Mouse (Mus musculus) right cerebral cortex, postnatal 25 days (tissue): ENCODE data around the gene Fam92a.
"Not testable (repeated sequence)": the region's sequence is repeated elsewhere in the genome, so short reads cannot be mapped to it uniquely, and the experiment has no call there.

Source experiments
- DNase-seq: peaks from one replicate; pipeline ENCODE4 v3.0.0; 2022

Gene Fam92a

DNA sequence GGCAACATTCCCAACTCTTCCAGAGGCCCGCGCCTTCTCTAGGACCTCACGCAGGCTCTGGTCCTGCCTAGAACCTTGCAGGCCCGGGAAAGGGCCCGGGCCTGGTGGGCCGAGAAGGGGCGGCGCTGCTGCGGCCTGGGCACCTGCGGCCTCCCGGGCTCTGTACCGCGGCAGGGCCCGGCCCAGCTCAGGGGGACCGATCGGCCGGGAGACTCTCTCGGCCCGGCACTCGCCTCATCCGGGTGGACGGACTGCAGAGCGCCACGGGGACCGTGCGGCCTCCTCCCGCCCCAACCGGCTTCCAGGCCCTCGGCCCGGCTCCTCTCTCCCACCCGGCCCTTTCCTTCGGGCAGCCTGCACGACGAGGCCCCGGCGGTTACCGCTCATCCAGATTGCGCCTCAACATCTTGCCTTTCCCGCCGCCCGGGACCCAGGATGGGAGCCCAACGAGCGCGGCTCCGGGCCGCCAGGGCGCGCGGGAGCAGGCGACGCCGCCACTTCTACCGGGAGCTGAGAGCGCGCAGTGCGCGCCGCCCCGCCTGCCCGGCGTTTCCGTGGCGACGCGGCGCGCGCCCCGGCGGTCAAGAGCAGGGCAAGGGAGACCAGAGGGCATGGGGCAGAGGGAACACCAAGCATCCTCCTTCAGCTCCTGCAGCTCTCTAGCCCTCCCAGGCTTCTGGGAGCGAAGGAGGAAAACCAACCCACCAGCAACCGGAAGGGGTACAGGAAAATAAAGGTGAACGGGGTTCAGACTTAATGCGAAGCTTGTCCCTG, at the start of gene Fam92a:
Gene Fam92a (minus strand): TSS at position 698 of the 774 bp plus-strand sequence.
- DNase-seq: peak; percentile 80

DNA sequence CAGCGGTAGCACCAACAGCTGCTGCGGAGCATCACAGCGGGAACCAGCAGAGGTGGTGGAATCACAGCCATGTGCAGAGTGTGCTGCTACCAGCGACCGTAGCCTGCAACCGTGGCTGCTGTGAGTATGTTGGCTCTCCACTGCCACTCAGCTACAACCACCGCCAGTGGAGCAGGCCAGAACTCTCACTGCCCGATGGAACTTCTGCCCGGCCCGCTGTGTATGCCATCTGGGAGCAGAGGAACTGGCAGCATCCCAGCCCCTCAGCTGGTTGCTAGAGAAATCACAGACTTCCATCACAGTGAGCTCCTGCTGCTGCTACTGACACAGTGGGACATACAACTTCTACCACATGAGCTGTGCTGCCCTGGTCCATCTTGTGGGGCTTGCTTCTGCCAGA, 7.2 kb upstream of the Fam92a start:
- DNase-seq: peak; percentile 28

DNA sequence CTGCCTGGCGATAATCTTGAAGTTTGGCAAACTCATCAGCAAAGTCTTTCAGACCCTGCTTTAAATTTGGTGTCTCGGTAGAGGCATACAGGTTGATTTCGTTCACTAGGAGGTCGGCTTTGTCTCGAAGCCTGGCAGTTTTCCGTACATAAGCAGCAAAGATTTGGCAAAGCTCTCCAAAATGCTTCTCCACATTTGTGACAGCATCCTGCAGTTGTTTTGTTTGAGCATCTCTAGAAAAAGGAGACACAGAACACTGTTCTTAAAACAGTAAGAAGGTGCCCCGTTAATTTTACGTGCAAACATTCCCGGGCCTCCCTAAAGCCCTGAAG, 863 bp downstream of the Fam92a start:
- DNase-seq: peak; percentile 5

GRCm38 (mm10) chr4:12147660-12148059, 24.2 kb downstream of the Fam92a start:
- no peak for DNase-seq

DNA sequence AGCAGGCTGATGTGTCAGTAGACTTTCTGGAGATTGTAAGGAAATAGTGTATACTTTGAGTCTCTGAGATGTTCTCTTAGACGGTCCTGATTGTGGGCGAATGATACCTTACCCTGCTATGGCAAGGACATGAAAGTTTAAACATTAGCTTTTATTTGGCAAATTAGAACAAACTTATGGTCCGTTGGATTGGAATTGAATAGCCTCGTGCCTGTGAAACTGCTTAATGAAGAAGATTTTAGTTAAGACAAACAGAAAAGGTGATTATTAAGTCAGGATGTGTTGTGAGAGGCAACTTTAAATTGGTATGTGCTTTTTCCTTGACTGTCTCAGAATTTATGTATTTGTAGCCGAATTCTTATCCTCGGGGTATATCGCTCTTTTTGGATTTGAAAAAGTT, 30.3 kb downstream of the Fam92a start:
- not testable (repeated sequence) for DNase-seq

DNA sequence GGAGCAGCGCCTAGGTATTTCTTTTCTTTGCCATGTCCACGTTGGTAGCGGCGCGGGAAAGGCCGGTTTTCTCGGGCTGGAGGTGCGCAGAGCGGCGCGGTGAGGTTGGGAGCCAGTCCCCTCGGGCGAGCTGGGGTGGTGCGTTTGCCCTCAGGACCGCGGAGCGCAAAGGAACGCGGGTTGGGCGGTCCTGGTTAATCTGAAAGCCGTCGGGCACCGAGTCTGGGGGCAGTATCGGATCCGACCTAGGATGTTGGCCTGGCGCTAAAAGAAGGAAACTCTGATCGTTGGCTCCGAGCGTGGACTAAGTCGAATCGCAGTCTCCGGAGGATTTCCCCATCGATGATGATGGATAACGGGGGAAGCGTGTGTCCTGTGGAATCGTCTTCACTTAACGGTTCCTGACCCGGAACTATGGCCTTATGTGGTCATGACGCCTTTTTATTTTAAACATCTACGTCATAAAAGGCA, 31.2 kb downstream of the Fam92a start:
- DNase-seq: not testable (repeated sequence)

- peak; percentile 87 for DNase-seq
These were observed 31.7 kb downstream of the Fam92a start, which contains the start of gene Rbm12b1 for GRCm38 (mm10) chr4:12140141-12140567. Rbm12b1 (plus strand) TSS chr4:12140264.
